Mouse (Mus musculus) intestine, embryonic 14.5 days (tissue): ENCODE results near the gene Krt15. TPM values are rescaled to one million over a fixed set of nuclear protein-coding genes. Genes with fewer than 3 reads are reported as not detected.
A peak's percentile ranks its signal among the peaks of the same experiment; 100 is the strongest.

Experiments
- ATAC-seq: fragments of 200-750 bp; cut with Nextera tagmentation; replicated peaks from 2 replicates; pipeline ENCODE4 v1.8.0; 2017; ENCODE audit warnings: low read depth, moderate number of reproducible peaks, moderate TSS enrichment, moderate library complexity; ENCODE audit not compliant: low FRiP score, low TSS enrichment
- DNase-seq: peaks from one replicate; pipeline ENCODE4 v3.0.0-alpha.2; 2018; ENCODE audit warnings: low spot score
- H3K27ac ChIP-seq: fragments of 300-500 bp; sonication (generic); 2 replicates; pipeline ENCODE4 v1.5.1; 2014; ENCODE audit warnings: low read depth, mild to moderate bottlenecking, control low read depth
- H3K27me3 ChIP-seq: fragments of 300-500 bp; sonication (generic); replicated peaks from 2 replicates; pipeline ENCODE4 v1.6.1; 2014; ENCODE audit warnings: low read length, control low read depth; ENCODE audit not compliant: control insufficient read depth, insufficient read depth
- H3K36me3 ChIP-seq: fragments of 300-500 bp; sonication (generic); 2 replicates; pipeline ENCODE4 v1.6.1; 2014; ENCODE audit warnings: low read length, control low read depth; ENCODE audit not compliant: control insufficient read depth, insufficient read depth
- H3K4me1 ChIP-seq: fragments of 300-500 bp; sonication (generic); replicated peaks from 2 replicates; pipeline ENCODE4 v1.6.1; 2014; ENCODE audit warnings: low read length, control low read depth, mixed read lengths; ENCODE audit not compliant: control insufficient read depth, insufficient read depth
- H3K4me2 ChIP-seq: fragments of 300-500 bp; sonication (generic); 2 replicates; pipeline ENCODE4 v1.6.1; 2014; ENCODE audit warnings: low read length
- H3K4me3 ChIP-seq: fragments of 300-500 bp; sonication (generic); 2 replicates; pipeline ENCODE4 v1.5.1; 2014; ENCODE audit warnings: low read depth, low read length, control low read depth, mixed read lengths
- H3K9ac ChIP-seq: fragments of 300-500 bp; sonication (generic); 2 replicates; pipeline ENCODE4 v1.6.1; 2014; ENCODE audit warnings: mild to moderate bottlenecking, low read length
- H3K9me3 ChIP-seq: fragments of 300-500 bp; sonication (generic); 2 replicates; pipeline ENCODE4 v1.6.1; 2016; ENCODE audit warnings: low read length, control low read depth; ENCODE audit not compliant: control insufficient read depth
- WGBS: fragments of 180-500 bp; shearing (Covaris S2); extraction: QIAGEN DNeasy Blood & Tissue Kit; methylation state at CpG from one replicate; pipeline ENCODE4 v1.1.7; 2014; 5-methylcytosine and 5-hydroxymethylcytosine counted together
- polyA plus RNA-seq: library from polyadenylated mRNA; unstranded; fragments of >200 nt; fragmentation: Nextera tagmentation; extraction: Ambion mirVana; gene quantifications from 2 replicates; pipeline ENCODE4 v1.2.1, GENCODE M21; 2014

Krt15 gene
- polyA plus RNA-seq, 1 experiment from 2014 or later, result 1.3 TPM

- H3K4me2 ChIP-seq, result no peak overlapping the region
- peaks cover 11% of the 10 kb centered on the region; the same call in 1 of the 2 replicates for H3K4me1 ChIP-seq
- no peak overlapping the region for H3K27ac ChIP-seq
- no peak overlapping the region for H3K9ac ChIP-seq
- no peak overlapping the region for H3K4me3 ChIP-seq
- no peaks in the 10 kb centered on the region for H3K9me3 ChIP-seq
- 69% methylated on average over 21 of the region's 21 CpGs for WGBS
- H3K36me3 ChIP-seq, result no peaks in the 10 kb centered on the region
- ATAC-seq (no peak), DNase-seq (no peak)
- H3K27me3 ChIP-seq, result peaks cover 16% of the 10 kb centered on the region
Observed at GRCm38 (mm10) chr11:100140966-100141365, 5.2 kb upstream of the Krt15 start.

- 28% methylated on average over 2 of the region's 2 CpGs for WGBS
- Histone ChIP-seq H3K9me3 (no peaks in the 10 kb centered on the region), H3K9ac (no peak overlapping the region), H3K36me3 (no peaks in the 10 kb centered on the region), H3K4me3 (no peak overlapping the region), H3K27me3 (0 out of 2 replicates have a peak, but pooled peaks cover 2% of the 10 kb centered on the region), H3K4me1 (0 out of 2 replicates have a peak, but pooled peaks cover 11% of the 10 kb centered on the region), H3K4me2 (no peak overlapping the region), H3K27ac (peak overlapping the region; percentile 58)
- peak; percentile 52 for ATAC-seq
- no peak for DNase-seq
Observed at GRCm38 (mm10) chr11:100139391-100139790, 3.7 kb upstream of the Krt15 start.

GRCm38 (mm10) chr11:100138809-100139208 lies 3.1 kb upstream of the Krt15 start:
- WGBS, result 49% methylated on average over 7 of the region's 7 CpGs
- Histone ChIP-seq H3K36me3 (no peaks in the 10 kb centered on the region), H3K27ac (peak overlapping the region; percentile 58), H3K4me2 (no peak overlapping the region), H3K4me3 (no peak overlapping the region), H3K9ac (no peak overlapping the region), H3K27me3 (no peaks in the 10 kb centered on the region), H3K9me3 (no peaks in the 10 kb centered on the region), H3K4me1 (0 out of 2 replicates have a peak, but pooled peaks cover 11% of the 10 kb centered on the region)
- DNase-seq, result peak; percentile 74
- ATAC-seq, result peak; percentile 81

GRCm38 (mm10) chr11:100137693-100138092 lies 2.0 kb upstream of the Krt15 start:
- 34% methylated on average over 5 of the region's 5 CpGs for WGBS
- Histone ChIP-seq H3K4me2 (no peak overlapping the region), H3K9me3 (no peaks in the 10 kb centered on the region)

GRCm38 (mm10) chr11:100136559-100136958 lies 831 bp upstream of the Krt15 start:
- Histone ChIP-seq H3K4me3 (no peak overlapping the region), H3K9ac (no peak overlapping the region), H3K9me3 (no peaks in the 10 kb centered on the region), H3K4me1 (0 out of 2 replicates have a peak, but pooled peaks cover 11% of the 10 kb centered on the region), H3K4me2 (no peak overlapping the region), H3K36me3 (no peaks in the 10 kb centered on the region), H3K27me3 (no peaks in the 10 kb centered on the region), H3K27ac (no peak overlapping the region)
- DNase-seq, result no peak
- WGBS, result 15% methylated on average over 5 of the region's 5 CpGs
- ATAC-seq, result no peak

More at GRCm38 (mm10) chr11:100137693-100138092, 2.0 kb upstream of the Krt15 start:
- Histone ChIP-seq H3K27ac (peak overlapping the region; percentile 23; the same call in 1 of the 2 replicates), H3K4me3 (no peak overlapping the region), H3K27me3 (no peaks in the 10 kb centered on the region), H3K4me1 (0 out of 2 replicates have a peak, but pooled peaks cover 11% of the 10 kb centered on the region), H3K36me3 (no peaks in the 10 kb centered on the region), H3K9ac (no peak overlapping the region)
- ATAC-seq, result no peak
- no peak for DNase-seq

GRCm38 (mm10) chr11:100124901-100125300 lies 10.8 kb downstream of the Krt15 start:
- H3K4me2 ChIP-seq, result no peak overlapping the region

GRCm38 (mm10) chr11:100121466-100121865 lies 14.3 kb downstream of the Krt15 start, which contains the start of gene Krt13:
Gene Krt13, minus strand, starts transcription at chr11:100121566.
- Histone ChIP-seq H3K36me3 (no peaks in the 10 kb centered on the region), H3K27ac (no peak within 1 kb of the TSS), H3K27me3 (no peaks in the 10 kb centered on the region), H3K9ac (no peak within 1 kb of the TSS), H3K4me2 (no peak within 1 kb of the TSS), H3K9me3 (no peaks in the 10 kb centered on the region), H3K4me3 (no peak within 1 kb of the TSS), H3K4me1 (no peaks in the 10 kb centered on the region)
- DNase-seq, result no peak
- no peak for ATAC-seq
- whole genome bisulfite sequencing, result 79% methylated on average over 3 of the region's 3 CpGs

More at GRCm38 (mm10) chr11:100124901-100125300, 10.8 kb downstream of the Krt15 start:
- Histone ChIP-seq H3K27ac (no peak overlapping the region), H3K27me3 (no peaks in the 10 kb centered on the region), H3K4me3 (no peak overlapping the region), H3K9me3 (no peaks in the 10 kb centered on the region), H3K9ac (no peak overlapping the region), H3K4me1 (no peaks in the 10 kb centered on the region), H3K36me3 (no peaks in the 10 kb centered on the region)
- ATAC-seq (no peak), DNase-seq (no peak)
- 69% methylated on average over 7 of the region's 7 CpGs for WGBS

GRCm38 (mm10) chr11:100120331-100120730 lies 15.4 kb downstream of the Krt15 start:
- Histone ChIP-seq H3K9ac (no peak overlapping the region), H3K4me3 (no peak overlapping the region), H3K27me3 (no peaks in the 10 kb centered on the region), H3K4me2 (no peak overlapping the region), H3K9me3 (no peaks in the 10 kb centered on the region), H3K36me3 (no peaks in the 10 kb centered on the region), H3K4me1 (no peaks in the 10 kb centered on the region), H3K27ac (no peak overlapping the region)
- ATAC-seq, result no peak
- 78% methylated on average over 5 of the region's 5 CpGs for WGBS
- no peak for DNase-seq

GRCm38 (mm10) chr11:100113742-100114029 lies 22.0 kb downstream of the Krt15 start:
- DNase-seq (no peak), ATAC-seq (0 out of 2 replicates have a peak, but pooled peaks have one; percentile 53)
- Histone ChIP-seq H3K36me3 (no peaks in the 10 kb centered on the region), H3K27me3 (no peaks in the 10 kb centered on the region), H3K4me2 (no peak overlapping the region), H3K27ac (no peak overlapping the region), H3K4me3 (no peak overlapping the region), H3K4me1 (no peaks in the 10 kb centered on the region), H3K9me3 (no peaks in the 10 kb centered on the region), H3K9ac (no peak overlapping the region)
- 52% methylated on average over 2 of the region's 2 CpGs for WGBS
